Mouse (Mus musculus): ENCODE data around the gene Wbp4. TPM values are rescaled to one million over a fixed set of nuclear protein-coding genes. Genes with fewer than 3 reads are reported as not detected.
"Not testable (repeated sequence)": the region's sequence is repeated elsewhere in the genome, so short reads cannot be mapped to it uniquely, and the experiment has no call there.

Wbp4 gene
- 62.6 and 69.4 TPM in 2 replicates for polyA plus RNA-seq (2014; fragmentation: Nextera tagmentation; extraction: Ambion mirVana)

GRCm38 (mm10) chr14:79481339-79482151 lies at the start of gene Wbp4:
TSS of gene Wbp4 (minus strand) at chr14:79481520.
- no peaks in the 10 kb centered on the region for H3K9me3 ChIP-seq (replicated peaks; ENCODE audit: control insufficient read depth, low read length)
- no peaks in the 10 kb centered on the region for H3K36me3 ChIP-seq (replicated peaks; ENCODE audit: control insufficient read depth, insufficient read depth, low read depth, low read length)
- peak within 1 kb of the TSS; percentile 48 for H3K4me2 ChIP-seq (ENCODE audit: low read depth, low read length)
- under 1% methylated on average over 80 of the region's 86 CpGs for WGBS
- peaks cover 2% of the 10 kb centered on the region; the same call in 1 of the 2 replicates for H3K4me1 ChIP-seq (ENCODE audit: control insufficient read depth, insufficient read depth, low read length)
- ATAC-seq (replicated peaks; ENCODE audit: insufficient number of reproducible peaks, low FRiP score, low TSS enrichment, low read depth) = peak; percentile 93
- H3K4me3 ChIP-seq (ENCODE audit: low read depth, low read length) = peak within 1 kb of the TSS; percentile 87
- peak within 1 kb of the TSS; percentile 99 for H3K27ac ChIP-seq (replicated peaks; ENCODE audit: low read depth, low read length)
- peak; percentile 93 for DNase-seq (ENCODE audit: low spot score)
- H3K9ac ChIP-seq (replicated peaks; ENCODE audit: low read length) = peak within 1 kb of the TSS; percentile 96
- H3K27me3 ChIP-seq (ENCODE audit: control insufficient read depth, insufficient read depth, low read length) = no peaks in the 10 kb centered on the region

GRCm38 (mm10) chr14:79530761-79531160 lies 49.4 kb upstream of the Wbp4 start:
- no peaks in the 10 kb centered on the region for H3K9me3 ChIP-seq (replicated peaks; ENCODE audit: control insufficient read depth, low read length)
- no peak overlapping the region for H3K4me3 ChIP-seq (ENCODE audit: low read depth, low read length)
- no peak overlapping the region for H3K9ac ChIP-seq (replicated peaks; ENCODE audit: low read length)
- H3K4me2 ChIP-seq (ENCODE audit: low read depth, low read length) = no peak overlapping the region
- no peaks in the 10 kb centered on the region for H3K4me1 ChIP-seq (ENCODE audit: control insufficient read depth, insufficient read depth, low read length)
- WGBS = 95% methylated on average over 6 of the region's 6 CpGs
- DNase-seq (ENCODE audit: low spot score) = no peak
- no peaks in the 10 kb centered on the region for H3K27me3 ChIP-seq (ENCODE audit: control insufficient read depth, insufficient read depth, low read length)
- no peaks in the 10 kb centered on the region for H3K36me3 ChIP-seq (replicated peaks; ENCODE audit: control insufficient read depth, insufficient read depth, low read depth, low read length)
- no peak for ATAC-seq (replicated peaks; ENCODE audit: insufficient number of reproducible peaks, low FRiP score, low TSS enrichment, low read depth)
- H3K27ac ChIP-seq (replicated peaks; ENCODE audit: low read depth, low read length) = no peak overlapping the region

GRCm38 (mm10) chr14:79529581-79530554 lies 48.5 kb upstream of the Wbp4 start:
- H3K27ac ChIP-seq (replicated peaks; ENCODE audit: low read depth, low read length) = no peak overlapping the region
- H3K4me3 ChIP-seq (ENCODE audit: low read depth, low read length) = no peak overlapping the region
- 79% methylated on average over 10 of the region's 10 CpGs for WGBS
- H3K27me3 ChIP-seq (ENCODE audit: control insufficient read depth, insufficient read depth, low read length) = no peaks in the 10 kb centered on the region
- DNase-seq (ENCODE audit: low spot score) = no peak
- H3K4me2 ChIP-seq (ENCODE audit: low read depth, low read length) = no peak overlapping the region
- H3K4me1 ChIP-seq (ENCODE audit: control insufficient read depth, insufficient read depth, low read length) = no peaks in the 10 kb centered on the region
- ATAC-seq (replicated peaks; ENCODE audit: insufficient number of reproducible peaks, low FRiP score, low TSS enrichment, low read depth) = no peak
- no peaks in the 10 kb centered on the region for H3K36me3 ChIP-seq (replicated peaks; ENCODE audit: control insufficient read depth, insufficient read depth, low read depth, low read length)
- no peaks in the 10 kb centered on the region for H3K9me3 ChIP-seq (replicated peaks; ENCODE audit: control insufficient read depth, low read length)
- no peak overlapping the region for H3K9ac ChIP-seq (replicated peaks; ENCODE audit: low read length)

- no peak overlapping the region for H3K4me3 ChIP-seq (ENCODE audit: low read depth, low read length)
- no peak overlapping the region for H3K9ac ChIP-seq (replicated peaks; ENCODE audit: low read length)
- H3K27me3 ChIP-seq (ENCODE audit: control insufficient read depth, insufficient read depth, low read length) = no peaks in the 10 kb centered on the region
- DNase-seq (ENCODE audit: low spot score) = peak; percentile 66
- H3K9me3 ChIP-seq (replicated peaks; ENCODE audit: control insufficient read depth, low read length) = no peaks in the 10 kb centered on the region
- 0 out of 2 replicates have a peak, but pooled peaks have one; percentile 44 for ATAC-seq (replicated peaks; ENCODE audit: insufficient number of reproducible peaks, low FRiP score, low TSS enrichment, low read depth)
- 48% methylated on average over 6 of the region's 6 CpGs for WGBS
- H3K4me2 ChIP-seq (ENCODE audit: low read depth, low read length) = no peak overlapping the region
- no peaks in the 10 kb centered on the region for H3K36me3 ChIP-seq (replicated peaks; ENCODE audit: control insufficient read depth, insufficient read depth, low read depth, low read length)
- H3K4me1 ChIP-seq (ENCODE audit: control insufficient read depth, insufficient read depth, low read length) = no peaks in the 10 kb centered on the region
- no peak overlapping the region for H3K27ac ChIP-seq (replicated peaks; ENCODE audit: low read depth, low read length)
Measured at GRCm38 (mm10) chr14:79527704-79528103, 46.4 kb upstream of the Wbp4 start.

GRCm38 (mm10) chr14:79526106-79526505 lies 44.8 kb upstream of the Wbp4 start:
- H3K27ac ChIP-seq (replicated peaks; ENCODE audit: low read depth, low read length); H3K9ac ChIP-seq (replicated peaks; ENCODE audit: low read length); H3K4me1 ChIP-seq (ENCODE audit: control insufficient read depth, insufficient read depth, low read length); H3K36me3 ChIP-seq (replicated peaks; ENCODE audit: control insufficient read depth, insufficient read depth, low read depth, low read length); DNase-seq (ENCODE audit: low spot score); H3K27me3 ChIP-seq (ENCODE audit: control insufficient read depth, insufficient read depth, low read length); H3K4me2 ChIP-seq (ENCODE audit: low read depth, low read length); ATAC-seq (replicated peaks; ENCODE audit: insufficient number of reproducible peaks, low FRiP score, low TSS enrichment, low read depth); H3K9me3 ChIP-seq (replicated peaks; ENCODE audit: control insufficient read depth, low read length); H3K4me3 ChIP-seq (ENCODE audit: low read depth, low read length): not testable (repeated sequence)
- 92% methylated on average over 12 of the region's 12 CpGs for WGBS

GRCm38 (mm10) chr14:79522387-79522786 lies 41.1 kb upstream of the Wbp4 start:
- ATAC-seq (replicated peaks; ENCODE audit: insufficient number of reproducible peaks, low FRiP score, low TSS enrichment, low read depth) (no peak), DNase-seq (ENCODE audit: low spot score) (no peak)
- Histone ChIP-seq H3K9me3 (replicated peaks; ENCODE audit: control insufficient read depth, low read length) (no peaks in the 10 kb centered on the region), H3K9ac (replicated peaks; ENCODE audit: low read length) (no peak overlapping the region), H3K4me1 (ENCODE audit: control insufficient read depth, insufficient read depth, low read length) (no peaks in the 10 kb centered on the region), H3K4me3 (ENCODE audit: low read depth, low read length) (no peak overlapping the region), H3K4me2 (ENCODE audit: low read depth, low read length) (no peak overlapping the region), H3K27ac (replicated peaks; ENCODE audit: low read depth, low read length) (no peak overlapping the region), H3K36me3 (replicated peaks; ENCODE audit: control insufficient read depth, insufficient read depth, low read depth, low read length) (no peaks in the 10 kb centered on the region), H3K27me3 (ENCODE audit: control insufficient read depth, insufficient read depth, low read length) (no peaks in the 10 kb centered on the region)
- 90% methylated on average over 9 of the region's 9 CpGs for WGBS

- no peaks in the 10 kb centered on the region for H3K27me3 ChIP-seq (ENCODE audit: control insufficient read depth, insufficient read depth, low read length)
- DNase-seq (ENCODE audit: low spot score) (no peak), ATAC-seq (replicated peaks; ENCODE audit: insufficient number of reproducible peaks, low FRiP score, low TSS enrichment, low read depth) (no peak)
- H3K4me3 ChIP-seq (ENCODE audit: low read depth, low read length) = no peak overlapping the region
- H3K27ac ChIP-seq (replicated peaks; ENCODE audit: low read depth, low read length) = no peak overlapping the region
- H3K9ac ChIP-seq (replicated peaks; ENCODE audit: low read length) = no peak overlapping the region
- H3K36me3 ChIP-seq (replicated peaks; ENCODE audit: control insufficient read depth, insufficient read depth, low read depth, low read length) = no peaks in the 10 kb centered on the region
- WGBS = 76% methylated on average over 6 of the region's 6 CpGs
- no peaks in the 10 kb centered on the region for H3K9me3 ChIP-seq (replicated peaks; ENCODE audit: control insufficient read depth, low read length)
- H3K4me1 ChIP-seq (ENCODE audit: control insufficient read depth, insufficient read depth, low read length) = no peaks in the 10 kb centered on the region
- no peak overlapping the region for H3K4me2 ChIP-seq (ENCODE audit: low read depth, low read length)
Measured at GRCm38 (mm10) chr14:79521471-79522117, 40.3 kb upstream of the Wbp4 start.
